Mouse (Mus musculus) cerebellum, adult 9-11 months (tissue): ENCODE data around the gene Mfn2.

Experiments
- DNase-seq: peaks from one replicate; pipeline ENCODE4 v3.0.0; 2022

The Mfn2 gene

GRCm38 (mm10) chr4:147909486-147909885, 5.0 kb upstream of the Mfn2 start:
- DNase-seq, result no peak

- DNase-seq, result peak; percentile 38
Measured at GRCm38 (mm10) chr4:147906230-147906629, 1.7 kb upstream of the Mfn2 start.

- peak; percentile 64 for DNase-seq
Measured at GRCm38 (mm10) chr4:147905090-147905659, 671 bp upstream of the Mfn2 start.

- peak; percentile 47 for DNase-seq
Measured at GRCm38 (mm10) chr4:147903601-147904000, 903 bp downstream of the Mfn2 start.

- DNase-seq, result peak; percentile 36
Measured at GRCm38 (mm10) chr4:147902906-147903500, 1.5 kb downstream of the Mfn2 start.

- DNase-seq, result no peak
Measured at GRCm38 (mm10) chr4:147900452-147900851, 4.1 kb downstream of the Mfn2 start.

GRCm38 (mm10) chr4:147897348-147897747, 7.2 kb downstream of the Mfn2 start:
- peak; percentile 50 for DNase-seq

- DNase-seq, result no peak
Measured at GRCm38 (mm10) chr4:147896411-147896810, 8.1 kb downstream of the Mfn2 start.

- DNase-seq, result no peak
Measured at GRCm38 (mm10) chr4:147895815-147896330, 8.6 kb downstream of the Mfn2 start.

- DNase-seq, result no peak
Measured at GRCm38 (mm10) chr4:147890341-147890740, 14.2 kb downstream of the Mfn2 start.

- no peak for DNase-seq
Measured at GRCm38 (mm10) chr4:147888237-147888636, 16.3 kb downstream of the Mfn2 start.

- no peak for DNase-seq
Measured at GRCm38 (mm10) chr4:147887277-147887676, 17.2 kb downstream of the Mfn2 start.

- no peak for DNase-seq
Measured at GRCm38 (mm10) chr4:147886158-147886557, 18.3 kb downstream of the Mfn2 start.

GRCm38 (mm10) chr4:147884138-147884537, 20.4 kb downstream of the Mfn2 start:
- no peak for DNase-seq

- DNase-seq, result no peak
Measured at GRCm38 (mm10) chr4:147883041-147883440, 21.5 kb downstream of the Mfn2 start.

- DNase-seq, result no peak
Measured at GRCm38 (mm10) chr4:147881792-147882191, 22.7 kb downstream of the Mfn2 start.

- no peak for DNase-seq
Measured at GRCm38 (mm10) chr4:147879865-147880264, 24.6 kb downstream of the Mfn2 start.

- DNase-seq, result no peak
Measured at GRCm38 (mm10) chr4:147879456-147879855, 25.0 kb downstream of the Mfn2 start.

- no peak for DNase-seq
Measured at GRCm38 (mm10) chr4:147878537-147878936, 26.0 kb downstream of the Mfn2 start.

- no peak for DNase-seq
Measured at GRCm38 (mm10) chr4:147875852-147876575, 28.5 kb downstream of the Mfn2 start.

GRCm38 (mm10) chr4:147869238-147869637, 35.3 kb downstream of the Mfn2 start:
- no peak for DNase-seq

GRCm38 (mm10) chr4:147868450-147869031, 36.0 kb downstream of the Mfn2 start, which contains the start of the genes Miip and Fv1:
Gene Miip (minus strand): TSS chr4:147868816.
Gene Fv1 (plus strand): TSS chr4:147868979.
- peak; percentile 97 for DNase-seq
